Mouse (Mus musculus): ENCODE measurements around the gene Lyst.

Lyst gene

DNA sequence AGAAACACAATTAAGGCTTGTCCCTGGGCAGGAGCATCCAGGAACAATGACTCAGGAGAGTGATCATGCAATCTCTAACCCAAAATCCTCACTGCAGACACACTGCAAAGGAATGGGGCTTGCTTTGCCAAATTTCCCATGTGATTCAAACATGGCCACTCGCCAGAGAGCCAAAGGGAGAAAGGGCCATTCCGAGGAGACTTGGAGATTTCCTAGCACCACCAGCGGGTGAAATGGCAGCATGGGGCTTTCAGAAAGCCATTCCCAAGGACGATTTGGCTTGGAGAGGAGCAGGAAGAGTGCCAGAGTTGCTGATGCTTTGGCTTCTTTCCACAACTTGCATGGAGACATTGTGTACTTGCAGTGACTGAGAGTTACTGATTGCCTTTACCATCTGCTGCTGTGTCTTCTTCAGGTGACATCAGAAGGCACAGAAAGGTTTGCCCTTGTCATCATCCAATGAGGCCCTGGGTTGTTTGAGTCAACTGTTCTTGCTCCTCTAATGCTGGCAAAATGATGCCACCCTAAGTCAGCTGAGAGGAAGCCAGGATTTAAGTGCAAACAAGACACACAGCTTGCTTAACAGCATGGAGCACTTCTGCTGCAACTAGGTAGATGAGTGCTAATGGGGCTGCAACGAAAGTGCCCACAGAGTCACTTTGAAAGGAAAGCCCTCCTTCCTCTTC lies 16.5 kb upstream of the Lyst start:
- peak; percentile 82 for DNase-seq (ENCODE audit: low spot score)

- DNase-seq (ENCODE audit: low spot score) = no peak
These were observed 15.8 kb upstream of the Lyst start for GRCm38 (mm10) chr13:13574258-13574870.

DNA sequence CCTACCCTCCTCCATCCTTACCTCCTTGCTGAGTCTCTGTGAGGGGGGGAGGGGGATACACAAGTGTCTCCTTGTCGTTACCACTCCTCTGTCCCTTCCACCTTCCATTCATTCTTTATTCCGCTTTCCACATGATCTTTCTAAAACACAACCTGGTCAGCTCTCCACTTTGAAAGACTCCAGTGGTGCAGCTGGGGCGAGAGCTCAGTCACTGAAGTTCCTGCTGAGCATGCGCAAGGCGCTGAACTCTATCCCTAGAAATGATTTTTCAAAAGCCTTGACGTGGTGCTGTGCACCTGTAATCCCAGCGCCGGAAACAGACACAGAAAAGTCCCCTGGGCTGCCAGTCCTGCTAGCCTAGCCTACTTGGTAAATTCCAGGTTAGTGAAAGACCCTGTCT lies 15.1 kb upstream of the Lyst start:
- DNase-seq (ENCODE audit: low spot score) = no peak

DNA sequence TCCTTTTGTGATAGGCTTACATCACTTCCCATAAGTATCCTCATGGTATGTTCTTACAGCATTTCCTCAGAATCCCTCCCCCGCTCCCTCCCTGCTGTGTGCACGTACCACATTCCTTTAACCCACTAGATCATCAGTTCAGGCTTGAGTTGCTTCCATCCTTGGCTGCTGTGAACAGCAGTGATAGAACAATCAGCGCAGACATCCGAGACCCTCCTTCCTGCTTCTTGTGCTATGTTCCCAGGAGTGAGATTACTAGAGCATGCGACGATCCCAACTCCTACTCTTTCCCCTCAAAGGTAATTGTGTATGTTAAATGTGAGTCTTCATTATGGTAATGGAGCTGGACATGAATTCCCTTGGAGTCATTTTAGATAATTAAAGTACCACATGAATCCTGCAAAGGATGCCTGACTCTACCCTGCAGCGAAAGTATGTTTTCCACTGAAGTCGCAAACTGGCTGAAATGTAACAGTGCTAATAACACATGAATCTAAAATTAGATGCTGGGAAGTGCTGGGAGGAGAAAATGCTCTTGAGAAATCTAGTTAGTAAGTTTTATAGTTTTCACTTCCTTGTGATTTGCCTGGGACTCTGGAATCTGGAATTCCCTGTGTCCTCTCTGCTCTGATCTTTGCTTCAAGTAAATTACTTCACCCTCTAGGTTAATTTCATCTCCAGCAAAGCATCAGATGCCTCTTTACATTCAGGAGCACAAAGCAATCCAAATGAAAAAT lies 13.6 kb upstream of the Lyst start:
- no peak for DNase-seq (ENCODE audit: low spot score)

GRCm38 (mm10) chr13:13581988-13582387 lies 8.2 kb upstream of the Lyst start:
- no peak for DNase-seq (ENCODE audit: low spot score)

DNA sequence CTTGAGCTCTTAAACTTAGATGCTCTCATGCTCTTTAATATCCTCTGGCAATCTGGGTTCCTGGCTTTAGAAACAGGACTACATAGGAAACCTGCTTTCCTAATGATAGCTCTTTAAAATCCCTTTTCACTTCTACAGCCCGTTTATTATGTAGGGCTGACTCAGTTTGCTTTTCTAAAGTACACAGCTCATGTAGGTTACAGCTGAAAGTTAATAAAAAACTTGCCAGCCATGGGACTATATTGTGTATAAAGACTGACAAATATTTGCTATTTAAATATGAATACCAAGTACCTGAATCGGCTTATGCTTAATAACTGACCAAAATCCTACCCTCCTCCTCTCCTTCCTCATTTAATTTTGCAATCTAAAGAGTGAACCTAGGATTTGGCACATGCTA lies 6.7 kb upstream of the Lyst start:
- no peak for DNase-seq (ENCODE audit: low spot score)

DNA sequence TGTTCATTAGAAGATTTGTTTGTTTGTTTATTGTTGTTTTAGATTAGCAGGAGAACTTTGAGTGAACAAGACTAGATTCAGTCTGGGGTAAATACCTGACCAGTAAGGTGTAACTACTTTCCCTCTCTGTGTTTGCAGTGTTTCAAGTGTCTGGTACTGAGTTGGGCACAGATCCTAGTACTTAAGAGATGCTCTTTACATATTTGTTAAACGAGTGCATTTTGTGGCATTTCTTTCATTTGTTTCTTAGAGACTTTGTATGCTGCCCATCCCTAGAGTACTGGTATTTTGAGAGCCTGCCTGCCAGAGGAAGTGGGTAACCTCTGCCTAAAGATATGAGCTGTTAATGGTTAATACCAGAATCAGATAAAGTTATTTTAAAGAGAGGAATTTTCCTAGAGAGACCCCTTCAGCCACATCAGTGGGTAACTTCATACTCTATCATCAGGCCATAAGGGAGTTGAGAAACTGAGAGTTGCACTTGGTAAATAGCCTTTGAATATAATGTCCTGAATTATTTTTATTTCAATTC lies 2.5 kb upstream of the Lyst start:
- no peak for DNase-seq (ENCODE audit: low spot score)

GRCm38 (mm10) chr13:13588518-13588917 lies 1.7 kb upstream of the Lyst start:
- DNase-seq (ENCODE audit: low spot score) = no peak

- no peak for DNase-seq (ENCODE audit: low spot score)
These were observed 1.2 kb upstream of the Lyst start for GRCm38 (mm10) chr13:13589032-13589431.

DNA sequence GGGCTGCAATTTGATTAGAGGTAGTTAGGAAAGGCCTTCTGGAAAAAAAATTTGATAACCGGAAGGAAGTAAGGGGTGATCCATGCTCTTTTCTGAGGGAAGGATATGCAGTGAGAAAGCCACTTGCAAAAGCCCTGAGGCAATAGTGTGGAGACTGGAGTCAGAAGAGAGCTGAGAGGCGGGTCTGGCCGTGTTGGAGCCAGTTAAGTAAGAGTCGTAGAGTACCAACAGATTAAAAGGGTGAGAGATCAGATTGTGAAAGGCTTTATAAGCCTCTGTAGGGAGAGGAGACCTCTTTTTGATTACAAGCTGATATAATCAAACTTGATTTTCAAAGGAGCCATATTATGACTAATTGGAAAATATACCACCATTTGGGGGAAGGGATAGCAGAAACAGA lies 1.7 kb downstream of the Lyst start:
- DNase-seq (ENCODE audit: low spot score) = no peak

DNA sequence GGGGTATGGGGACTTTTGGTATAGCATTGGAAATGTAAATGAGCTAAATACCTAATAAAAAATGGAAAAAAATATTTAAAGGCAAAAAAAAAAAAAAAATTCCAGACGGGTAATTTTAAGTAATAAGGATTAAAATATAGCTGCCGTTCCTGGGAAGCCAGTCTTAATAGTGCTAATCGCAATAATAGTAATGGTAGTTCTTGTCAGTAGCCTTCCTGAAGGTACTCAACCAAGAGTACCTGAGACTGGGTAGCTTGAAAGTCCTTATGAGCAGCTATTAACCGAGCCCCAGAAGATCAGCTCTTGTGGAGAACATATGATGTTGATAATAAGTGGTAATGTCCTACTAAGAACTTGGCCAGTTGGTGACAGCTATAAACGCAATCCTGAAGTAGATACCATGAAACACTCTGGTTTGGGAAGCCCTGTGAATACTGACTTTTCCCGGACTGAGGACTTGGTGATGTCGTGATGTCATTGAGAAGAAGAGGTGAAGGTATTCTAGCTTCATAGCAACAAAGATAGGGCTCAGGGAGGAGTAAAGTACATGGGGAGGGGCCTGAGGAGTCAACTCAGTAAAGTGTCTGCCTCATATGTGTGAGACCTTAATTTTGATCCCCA lies 6.3 kb downstream of the Lyst start:
- no peak for DNase-seq (ENCODE audit: low spot score)

DNA sequence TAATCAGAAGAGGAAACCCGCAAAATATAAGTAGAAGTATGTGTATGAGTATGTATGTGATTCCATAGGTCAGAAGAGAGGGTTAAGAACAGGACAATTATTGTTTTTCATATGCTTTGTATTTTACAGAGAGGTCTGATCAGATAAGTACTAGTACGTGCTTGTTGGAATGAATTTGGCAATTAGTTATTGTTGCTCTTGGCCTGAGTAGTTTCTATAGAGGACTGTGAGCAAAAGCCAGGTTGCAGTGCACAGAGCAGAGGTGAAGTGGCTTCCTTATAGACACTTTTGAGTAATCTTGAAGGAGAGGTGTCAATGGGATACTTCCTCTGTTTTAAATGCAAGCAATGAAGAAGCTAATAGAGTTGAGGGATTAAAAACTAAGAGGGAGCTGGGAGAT lies 7.7 kb downstream of the Lyst start:
- DNase-seq (ENCODE audit: low spot score) = no peak

DNA sequence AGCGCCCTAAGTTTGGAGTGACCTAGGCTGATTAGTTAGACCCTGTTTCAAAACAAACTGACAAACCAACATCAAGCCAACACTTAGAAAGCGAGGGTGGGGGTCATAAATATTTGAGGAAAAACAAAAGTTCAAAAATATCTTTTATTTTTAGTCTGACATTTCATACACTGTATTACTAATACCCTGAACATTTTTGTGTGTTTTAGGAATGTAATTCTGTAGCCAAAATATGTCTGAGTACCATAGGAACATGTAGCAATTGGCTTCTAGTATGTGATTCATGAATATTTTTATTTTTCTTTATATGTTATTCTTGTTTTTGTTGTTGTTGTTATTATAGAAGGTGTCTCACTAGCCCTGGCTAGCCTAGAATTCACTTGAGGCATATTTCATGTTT lies 11.2 kb downstream of the Lyst start:
- no peak for DNase-seq (ENCODE audit: low spot score)

DNA sequence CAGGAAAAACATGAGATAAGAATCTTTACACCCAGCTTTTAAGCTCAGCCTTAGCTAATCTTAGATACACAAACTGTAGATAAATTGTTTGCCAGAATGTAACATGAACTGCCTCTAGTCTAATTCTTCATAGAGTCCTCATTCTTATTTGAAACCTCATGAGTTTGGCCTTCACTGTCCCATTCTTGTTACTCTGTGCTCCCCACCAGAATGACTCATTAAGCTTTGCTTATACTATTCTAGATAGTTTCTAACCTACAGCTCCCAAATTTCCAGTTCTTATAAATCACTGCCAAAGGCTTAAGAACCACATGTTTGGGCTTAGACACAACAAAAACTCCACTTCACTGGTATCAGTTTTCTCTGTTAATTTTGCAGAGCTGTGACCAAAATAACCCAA lies 16.0 kb downstream of the Lyst start:
- DNase-seq (ENCODE audit: low spot score) = no peak

- no peak for DNase-seq (ENCODE audit: low spot score)
These were observed 18.1 kb downstream of the Lyst start for GRCm38 (mm10) chr13:13608311-13608710.

- no peak for DNase-seq (ENCODE audit: low spot score)
These were observed 19.5 kb downstream of the Lyst start for GRCm38 (mm10) chr13:13609655-13610054.

DNA sequence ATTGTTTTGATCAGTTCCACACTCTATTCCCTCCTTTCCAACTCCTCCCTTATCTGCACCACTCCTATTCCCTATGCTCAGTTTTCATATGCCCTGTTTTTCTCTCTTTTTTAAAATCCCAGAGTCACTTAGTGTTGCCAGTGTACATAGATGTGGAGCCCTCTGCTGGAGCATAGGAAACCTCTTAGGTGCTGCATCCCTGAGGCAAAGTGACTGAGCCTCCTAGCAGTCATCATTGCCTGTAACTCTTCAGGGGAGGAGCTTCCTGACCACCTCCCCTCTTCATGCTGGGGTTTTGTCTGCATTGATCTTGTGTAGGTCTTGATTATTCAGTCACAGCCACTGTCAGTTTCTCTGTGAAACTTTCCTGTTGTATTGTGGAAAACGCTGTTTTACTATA lies 22.7 kb downstream of the Lyst start:
- peak; percentile 40 for DNase-seq (ENCODE audit: low spot score)

DNA sequence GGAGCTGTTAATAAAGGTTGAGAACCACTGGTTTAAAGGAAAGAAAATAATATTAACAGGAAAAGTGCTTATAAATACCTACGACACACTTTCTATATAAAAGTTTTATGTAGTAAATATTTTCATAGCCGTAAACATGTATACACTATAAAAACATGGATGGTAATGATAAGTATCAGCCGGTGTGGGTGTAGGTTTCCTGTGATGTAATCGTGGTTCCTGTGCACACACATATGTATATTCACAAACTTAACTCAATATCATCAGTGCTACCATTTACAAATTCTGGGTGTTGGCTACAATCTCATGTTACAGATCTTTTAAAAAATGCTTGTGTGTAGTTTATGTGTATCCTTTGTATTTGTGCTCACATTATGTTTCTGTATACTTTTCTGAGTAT lies 24.0 kb downstream of the Lyst start:
- DNase-seq (ENCODE audit: low spot score) = no peak

DNA sequence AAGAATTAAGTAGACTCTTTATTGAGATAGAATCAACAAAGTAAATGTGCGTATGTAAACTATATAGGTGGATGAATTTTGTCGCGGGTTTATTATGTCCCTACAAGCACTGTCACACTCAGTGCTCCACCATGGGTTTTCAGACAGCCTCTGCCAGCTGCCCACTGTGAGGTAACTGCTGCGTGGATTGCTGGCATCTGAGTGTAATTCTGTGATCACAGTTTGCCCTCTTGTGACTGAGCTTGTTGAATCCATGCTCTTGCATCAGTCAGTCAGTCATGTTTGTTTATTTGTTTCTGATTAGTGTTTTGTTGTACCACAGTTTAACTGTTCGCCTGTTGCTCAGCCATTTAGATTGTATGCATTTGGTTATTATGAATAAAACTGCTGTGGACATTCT lies 31.3 kb downstream of the Lyst start:
- DNase-seq (ENCODE audit: low spot score) = no peak

GRCm38 (mm10) chr13:13622565-13622964 lies 32.4 kb downstream of the Lyst start:
- DNase-seq (ENCODE audit: low spot score) = no peak

DNA sequence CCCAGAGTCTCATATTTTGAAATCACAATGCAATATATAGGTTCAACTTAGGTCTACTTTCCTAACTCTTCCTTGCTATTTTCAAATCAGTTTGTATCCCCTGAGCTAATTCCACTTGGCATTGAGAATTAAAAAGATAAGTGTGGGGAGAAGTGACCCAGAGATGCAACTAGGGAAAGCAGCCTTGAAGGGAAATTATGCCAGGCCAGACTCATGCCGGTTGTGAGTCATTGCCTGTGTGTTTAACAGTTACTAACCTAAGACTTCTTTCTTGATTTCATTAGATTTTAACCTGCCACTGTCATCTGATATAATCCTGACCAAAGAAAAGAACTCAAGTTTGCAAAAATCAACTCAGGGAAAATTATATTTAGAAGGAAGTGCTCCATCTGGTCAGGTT lies 43.5 kb downstream of the Lyst start:
- DNase-seq (ENCODE audit: low spot score) = no peak

GRCm38 (mm10) chr13:13634706-13635105 lies 44.5 kb downstream of the Lyst start:
- no peak for DNase-seq (ENCODE audit: low spot score)

DNA sequence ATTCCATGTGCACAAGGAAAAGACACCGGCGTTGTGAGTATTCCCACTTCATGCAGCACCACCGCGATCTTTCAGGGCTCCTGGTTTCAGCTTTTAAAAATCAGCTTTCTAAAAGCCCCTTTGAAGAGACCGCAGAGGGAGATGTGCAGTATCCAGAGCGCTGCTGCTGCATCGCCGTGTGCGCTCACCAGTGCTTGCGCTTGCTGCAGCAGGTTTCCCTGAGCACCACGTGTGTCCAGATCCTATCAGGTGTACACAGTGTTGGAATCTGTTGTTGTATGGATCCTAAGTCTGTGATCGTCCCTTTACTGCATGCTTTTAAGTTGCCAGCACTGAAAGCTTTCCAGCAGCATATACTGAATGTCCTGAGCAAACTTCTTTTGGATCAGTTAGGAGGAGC lies 45.0 kb downstream of the Lyst start:
- no peak for DNase-seq (ENCODE audit: low spot score)
